Mouse (Mus musculus) CH12.LX (cell line): Measurements from ENCODE around the gene Glis3. TPM values are rescaled to one million over a fixed set of nuclear protein-coding genes. Genes with fewer than 3 reads are reported as not detected.

Experiments
- DNase-seq: peaks from one replicate; pipeline ENCODE4 v3.0.0-alpha.2; 2013; ENCODE audit errors: extremely low read depth
- H3K27ac ChIP-seq: 2 replicates; pipeline ENCODE4 v1.5.1; 2012; ENCODE audit warnings: low read depth, mild to moderate bottlenecking, control low read depth, moderate library complexity; ENCODE audit not compliant: insufficient read depth
- H3K27me3 ChIP-seq: replicated peaks from 2 replicates; pipeline ENCODE3; 2012; ENCODE audit warnings: inconsistent platforms
- H3K36me3 ChIP-seq, 2 experiments: replicated peaks in 1 of 2; 2 replicates each; pipeline versions ENCODE3 to v1.6.1; 2012; ENCODE audit warnings: inconsistent platforms in 1 of 2, low read length in 1 of 2, mild to moderate bottlenecking in 1 of 2, mixed read lengths in 1 of 2, moderate library complexity in 1 of 2; ENCODE audit not compliant: control insufficient read depth in 1 of 2, insufficient read depth in 1 of 2
- H3K4me1 ChIP-seq, 2 experiments: 2 replicates each; pipeline ENCODE4 v1.6.1; 2012; ENCODE audit warnings: inconsistent platforms in 1 of 2, moderate library complexity in 1 of 2; ENCODE audit not compliant: insufficient read depth in 2 of 2, control insufficient read depth in 1 of 2
- H3K4me2 ChIP-seq: 2 replicates; pipeline ENCODE4 v1.6.1; 2012; ENCODE audit warnings: low read depth, mild to moderate bottlenecking, control low read depth; ENCODE audit not compliant: poor library complexity, insufficient read depth, severe bottlenecking
- H3K4me3 ChIP-seq, 3 experiments: fragments of 150-350 bp in 1 of 3; sonication (generic) in 1 of 3; replicated peaks in 1 of 3; 2 replicates each; pipeline versions ENCODE3 to v1.5.1; 2011 to 2012; ENCODE audit warnings: low read depth in 2 of 3, low read length in 2 of 3, mild to moderate bottlenecking in 2 of 3, moderate library complexity in 2 of 3, control low read depth in 1 of 3, improper control_type of control experiment in 1 of 3, inconsistent platforms in 1 of 3, mixed read lengths in 1 of 3; ENCODE audit not compliant: poor library complexity in 1 of 3
- H3K79me2 ChIP-seq: replicated peaks from 2 replicates; pipeline ENCODE4 v1.6.1; 2012; ENCODE audit warnings: mild to moderate bottlenecking, moderate library complexity; ENCODE audit not compliant: control insufficient read depth, poor library complexity, insufficient read depth, severe bottlenecking; ENCODE audit errors: extremely low read depth
- H3K9ac ChIP-seq: 2 replicates; pipeline ENCODE4 v1.6.1; 2012; ENCODE audit warnings: low read depth, mild to moderate bottlenecking, control low read depth, moderate library complexity; ENCODE audit not compliant: insufficient read depth
- H3K9me3 ChIP-seq: replicated peaks from 2 replicates; pipeline ENCODE3; 2012; ENCODE audit warnings: low read length, inconsistent platforms, mixed read lengths
- CHD1 ChIP-seq: IDR thresholded peaks from 2 replicates; pipeline ENCODE4 v1.6.1; 2012; ENCODE audit warnings: low read depth, low read length, improper control_type of control experiment, inconsistent platforms
- CHD2 ChIP-seq: IDR thresholded peaks from 2 replicates; pipeline ENCODE4 v1.6.1; 2011; ENCODE audit warnings: low read length, improper control_type of control experiment
- ELF1 ChIP-seq: IDR thresholded peaks from 2 replicates; pipeline ENCODE4 v1.6.1; 2014; ENCODE audit warnings: low read depth, mild to moderate bottlenecking, inconsistent platforms, low read length, improper control_type of control experiment
- EP300 ChIP-seq: IDR thresholded peaks from 2 replicates; pipeline ENCODE4 v1.6.1; 2011; ENCODE audit warnings: low read length, improper control_type of control experiment
- ETS1 ChIP-seq: conservative IDR thresholded peaks from 2 replicates; pipeline ENCODE4 v1.6.1; 2012; ENCODE audit warnings: low read depth, mild to moderate bottlenecking, inconsistent platforms, low read length, improper control_type of control experiment, moderate library complexity
- GABPA ChIP-seq: IDR thresholded peaks from 2 replicates; pipeline ENCODE4 v1.6.1; 2012; ENCODE audit warnings: low read depth, low read length, improper control_type of control experiment, inconsistent platforms; ENCODE audit not compliant: insufficient replicate concordance
- HCFC1 ChIP-seq: IDR thresholded peaks from 2 replicates; pipeline ENCODE4 v1.6.1; 2012; ENCODE audit warnings: low read depth, mild to moderate bottlenecking, inconsistent platforms, low read length, improper control_type of control experiment
- JUN ChIP-seq: IDR thresholded peaks from 2 replicates; pipeline ENCODE4 v1.6.1; 2011; ENCODE audit warnings: low read depth, mild to moderate bottlenecking, low read length, improper control_type of control experiment, moderate library complexity; ENCODE audit not compliant: insufficient read depth
- JUND ChIP-seq: conservative IDR thresholded peaks from 2 replicates; pipeline ENCODE4 v1.6.1; 2011; ENCODE audit warnings: low read depth, low read length, improper control_type of control experiment
- KAT2A ChIP-seq: IDR thresholded peaks from 2 replicates; pipeline ENCODE4 v1.6.1; 2012; ENCODE audit warnings: low read length, improper control_type of control experiment, inconsistent platforms; ENCODE audit not compliant: insufficient replicate concordance
- MAX ChIP-seq: IDR thresholded peaks from 2 replicates; pipeline ENCODE4 v1.6.1; 2011; ENCODE audit warnings: low read length, improper control_type of control experiment
- MAZ ChIP-seq: IDR thresholded peaks from 2 replicates; pipeline ENCODE4 v1.6.1; 2012; ENCODE audit warnings: low read depth, mild to moderate bottlenecking, inconsistent platforms, low read length, improper control_type of control experiment, moderate library complexity
- MEF2A ChIP-seq: IDR thresholded peaks from 2 replicates; pipeline ENCODE4 v1.6.1; 2014; ENCODE audit warnings: low read depth, mild to moderate bottlenecking, inconsistent platforms, low read length, improper control_type of control experiment, borderline replicate concordance
- MXI1 ChIP-seq: IDR thresholded peaks from 2 replicates; pipeline ENCODE4 v1.6.1; 2011; ENCODE audit warnings: mild to moderate bottlenecking, low read depth, low read length, improper control_type of control experiment
- MYC ChIP-seq: IDR thresholded peaks from 2 replicates; pipeline ENCODE4 v1.6.1; 2011; ENCODE audit warnings: low read depth, mild to moderate bottlenecking, improper control_type of control experiment, low read length
- NELFE ChIP-seq: IDR thresholded peaks from 2 replicates; pipeline ENCODE4 v1.6.1; 2011; ENCODE audit warnings: low read depth, low read length, improper control_type of control experiment
- PAX5 ChIP-seq: IDR thresholded peaks from 2 replicates; pipeline ENCODE4 v1.6.1; 2012; ENCODE audit warnings: low read length, inconsistent platforms, mixed read lengths
- POLR2A ChIP-seq: IDR thresholded peaks from 2 replicates; pipeline ENCODE4 v1.6.1; 2011; ENCODE audit warnings: low read depth, mild to moderate bottlenecking, improper control_type of control experiment, low read length
- RAD21 ChIP-seq: IDR thresholded peaks from 2 replicates; pipeline ENCODE4 v1.6.1; 2011; ENCODE audit warnings: low read depth, mild to moderate bottlenecking, low read length, improper control_type of control experiment, moderate library complexity
- RCOR1 ChIP-seq: conservative IDR thresholded peaks from 2 replicates; pipeline ENCODE4 v1.6.1; 2012; ENCODE audit warnings: low read depth, mild to moderate bottlenecking, inconsistent platforms, low read length, improper control_type of control experiment
- SIN3A ChIP-seq: IDR thresholded peaks from 2 replicates; pipeline ENCODE4 v1.6.1; 2012; ENCODE audit warnings: low read length, improper control_type of control experiment, inconsistent platforms
- TCF12 ChIP-seq: IDR thresholded peaks from 2 replicates; pipeline ENCODE4 v1.6.1; 2014; ENCODE audit warnings: low read depth, mild to moderate bottlenecking, inconsistent platforms, low read length, improper control_type of control experiment
- ZC3H11A ChIP-seq: IDR thresholded peaks from 2 replicates; pipeline ENCODE4 v1.6.1; 2012; ENCODE audit warnings: low read depth, mild to moderate bottlenecking, inconsistent platforms, low read length, improper control_type of control experiment
- ZNF384 ChIP-seq: IDR thresholded peaks from 2 replicates; pipeline ENCODE4 v1.6.1; 2012; ENCODE audit warnings: low read depth, low read length, improper control_type of control experiment, inconsistent platforms
- dilution Hi-C: fragments of 300-500 bp; cut with MboI; formaldehyde crosslinking; loops from 2 replicates; pipeline ENCODE4 v1.14.3; 2020; ENCODE audit warnings: low sequenced_read_pairs; ENCODE audit not compliant: extremely low pct_unique_long_range_greater_than_20kb, extremely low pct_ligation_motif_present
- in situ Hi-C: fragments of 300-500 bp; cut with MboI; formaldehyde crosslinking; loops from 3 replicates; pipeline ENCODE4 v1.14.3; 2019; ENCODE audit warnings: low sequenced_read_pairs, low pct_ligation_motif_present, low pct_unique_long_range_greater_than_20kb, mixed read lengths
- polyA plus RNA-seq: library from polyadenylated mRNA; unstranded; fragments of >175 nt; gene quantifications from 2 replicates; pipeline ENCODE4 v1.2.1, GENCODE M21; 2012; ENCODE audit warnings: low read depth; ENCODE audit not compliant: insufficient read length
- total RNA-seq, 2 experiments: library from RNA; depleted of rRNA; stranded (reverse); fragments of 300-350 nt in 1 of 2; fragments of >200 nt in 1 of 2; gene quantifications; 2 replicates each; pipeline ENCODE4 v1.2.3; 2012 to 2014

The Glis3 gene
- total and polyA plus RNA-seq, 3 experiments = not detected

DNA sequence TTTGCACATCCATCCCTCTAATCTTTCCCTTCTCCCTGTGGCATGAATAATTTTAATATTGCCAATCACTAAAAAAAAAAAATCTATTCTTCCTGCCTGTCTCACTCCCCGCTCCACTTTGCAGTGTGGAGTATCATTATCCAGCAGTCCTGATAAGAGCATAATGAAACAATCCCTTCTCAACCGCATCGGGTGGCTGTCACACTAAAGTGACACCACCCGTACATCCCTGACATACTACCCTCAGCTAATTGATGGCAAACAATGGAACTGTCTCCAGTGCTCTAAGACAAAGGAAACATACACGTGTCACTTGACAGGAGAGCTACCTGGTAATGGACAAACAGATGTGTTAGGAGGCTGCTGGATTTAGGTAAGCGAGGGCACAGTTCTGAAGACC is 373.8 kb downstream of the Glis3 start:
- H3K27me3 ChIP-seq = no peaks in the 10 kb centered on the region
- H3K79me2 ChIP-seq = no peaks in the 10 kb centered on the region
- DNase-seq = no peak
- dilution Hi-C loops (no loop called here), in situ Hi-C loops (no loop called here)
- H3K27ac ChIP-seq = no peak overlapping the region
- no peaks in the 10 kb centered on the region for H3K4me1 ChIP-seq
- H3K4me2 ChIP-seq = no peak overlapping the region
- H3K9ac ChIP-seq = no peak overlapping the region
- TF ChIP-seq NELFE (no peak), SIN3A (no peak), GABPA (no peak), MYC (no peak), EP300 (no peak), MXI1 (no peak), JUND (no peak), PAX5 (no peak), MAX (no peak), TCF12 (no peak), RAD21 (no peak), ETS1 (no peak), RCOR1 (no peak), POLR2A (no peak)
- H3K9me3 ChIP-seq = no peaks in the 10 kb centered on the region
- no peaks in the 10 kb centered on the region for H3K36me3 ChIP-seq
- no peak overlapping the region for H3K4me3 ChIP-seq

- H3K27me3 ChIP-seq = no peaks in the 10 kb centered on the region
- no peak overlapping the region for H3K27ac ChIP-seq
- H3K9me3 ChIP-seq = no peaks in the 10 kb centered on the region
- no peak overlapping the region for H3K4me3 ChIP-seq
- no peaks in the 10 kb centered on the region for H3K79me2 ChIP-seq
- DNase-seq = no peak
- in situ Hi-C loops (no loop called here), dilution Hi-C loops (no loop called here)
- H3K4me2 ChIP-seq = no peak overlapping the region
- no peaks in the 10 kb centered on the region for H3K4me1 ChIP-seq
- TF ChIP-seq HCFC1 = no peak
- TF ChIP-seq KAT2A = no peak
- no peak for TF ChIP-seq JUND
- TF ChIP-seq ELF1 = no peak
- TF ChIP-seq ETS1 = no peak
- no peak for TF ChIP-seq JUN
- no peak for TF ChIP-seq ZC3H11A
- no peak for TF ChIP-seq RCOR1
- TF ChIP-seq RAD21 = no peak
- no peak for TF ChIP-seq MAZ
- no peak for TF ChIP-seq ZNF384
- no peak for TF ChIP-seq CHD2
- no peak for TF ChIP-seq CHD1
- no peak for TF ChIP-seq POLR2A
- no peak for TF ChIP-seq MEF2A
- TF ChIP-seq PAX5 = no peak
- TF ChIP-seq, all 38 proteins: peak for 0
- Histone ChIP-seq H3K36me3 (no peaks in the 10 kb centered on the region), H3K9ac (no peak overlapping the region)
Measured at GRCm38 (mm10) chr19:28305510-28305909, 374.4 kb downstream of the Glis3 start.
